Mouse (Mus musculus) thymus, adult 2 months (tissue): ENCODE data around the gene Ccr7. TPM values are rescaled to one million over a fixed set of nuclear protein-coding genes. Genes with fewer than 3 reads are reported as not detected.

ENCODE experiments used
- DNase-seq: peaks from one replicate; pipeline ENCODE4 v3.0.0; 2021
- H3K27ac ChIP-seq: fragments of 200-500 bp; 2 replicates; pipeline ENCODE4 v1.5.1; 2012; ENCODE audit warnings: low read length, control low read depth; ENCODE audit not compliant: control insufficient read depth, insufficient read depth
- H3K27me3 ChIP-seq: fragments of 200-500 bp; 2 replicates; pipeline ENCODE4 v1.6.1; 2012; ENCODE audit warnings: mild to moderate bottlenecking, low read length, moderate library complexity, mixed read lengths; ENCODE audit not compliant: control insufficient read depth, insufficient read depth
- H3K36me3 ChIP-seq: fragments of 200-500 bp; 2 replicates; pipeline ENCODE4 v1.6.1; 2012; ENCODE audit warnings: mild to moderate bottlenecking, low read length, moderate library complexity; ENCODE audit not compliant: control insufficient read depth, insufficient read depth
- H3K4me1 ChIP-seq: fragments of 200-500 bp; replicated peaks from 2 replicates; pipeline ENCODE4 v1.6.1; 2012; ENCODE audit warnings: low read length; ENCODE audit not compliant: control insufficient read depth, insufficient read depth
- H3K4me3 ChIP-seq: fragments of 200-500 bp; 2 replicates; pipeline ENCODE4 v1.5.1; 2012; ENCODE audit warnings: mild to moderate bottlenecking, low read length, control low read depth, moderate library complexity; ENCODE audit not compliant: control insufficient read depth, insufficient read depth
- CTCF ChIP-seq: fragments of 200-500 bp; IDR thresholded peaks from 2 replicates; pipeline ENCODE4 v1.5.1; 2012; ENCODE audit warnings: mild to moderate bottlenecking, control low read depth, low read length, moderate library complexity, borderline replicate concordance; ENCODE audit not compliant: control insufficient read depth, poor library complexity, insufficient read depth; ENCODE audit errors: extremely low read depth
- POLR2A ChIP-seq: fragments of 200-500 bp; IDR thresholded peaks from 2 replicates; pipeline ENCODE4 v1.6.1; 2012; ENCODE audit warnings: mild to moderate bottlenecking, low read length, control low read depth, moderate library complexity; ENCODE audit not compliant: control insufficient read depth, poor library complexity, insufficient read depth; ENCODE audit errors: extremely low read depth
- WGBS: fragments of 180-500 bp; shearing (Covaris S2); methylation state at CpG from one replicate; pipeline ENCODE4 v1.1.7; 2018; 5-methylcytosine and 5-hydroxymethylcytosine counted together
- polyA plus RNA-seq: library from polyadenylated mRNA; depleted of rRNA; stranded (reverse); fragments of >200 nt; gene quantifications from 2 replicates; pipeline ENCODE4 v1.2.3, GENCODE M21; 2012

Gene Ccr7
- polyA plus RNA-seq, 1 experiment: 240 TPM

DNA sequence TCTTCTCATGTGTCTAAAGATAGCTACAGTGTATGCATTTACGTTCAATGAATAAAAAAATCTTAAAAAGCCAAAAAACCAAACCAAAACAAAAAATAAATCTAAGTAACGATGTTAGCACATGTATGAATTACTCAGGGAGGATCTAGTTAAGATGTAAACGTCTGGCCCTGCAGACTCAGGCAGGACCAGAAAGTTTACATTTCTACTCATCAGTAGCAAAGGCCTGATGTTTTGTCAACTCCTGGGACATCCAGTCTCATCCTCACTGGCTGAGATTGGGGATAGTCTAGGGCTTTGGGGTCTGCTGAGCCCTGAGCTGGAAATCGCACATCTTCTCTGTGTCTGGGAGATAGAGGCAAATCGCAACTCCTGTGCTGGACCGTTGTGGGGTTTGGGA is 8.3 kb downstream of the Ccr7 start:
- Histone ChIP-seq H3K4me3 (no peak overlapping the region), H3K36me3 (0 out of 2 replicates have a peak, but pooled peaks cover 4% of the 10 kb centered on the region), H3K27me3 (no peaks in the 10 kb centered on the region), H3K27ac (peak overlapping the region; percentile 31; the same call in 1 of the 2 replicates), H3K4me1 (peaks cover 84% of the 10 kb centered on the region)
- TF ChIP-seq POLR2A (no peak), CTCF (no peak)
- WGBS: 67% methylated on average over 6 of the region's 6 CpGs
- no peak for DNase-seq

- Histone ChIP-seq H3K4me3 (no peak overlapping the region), H3K27ac (no peak overlapping the region; the same call in 1 of the 2 replicates), H3K4me1 (peaks cover 86% of the 10 kb centered on the region), H3K27me3 (no peaks in the 10 kb centered on the region), H3K36me3 (0 out of 2 replicates have a peak, but pooled peaks cover 4% of the 10 kb centered on the region)
- TF ChIP-seq POLR2A (no peak), CTCF (no peak)
- no peak for DNase-seq
- 91% methylated on average over 16 of the region's 16 CpGs for WGBS
Observed at GRCm38 (mm10) chr11:99145765-99146164, 9.1 kb downstream of the Ccr7 start.

DNA sequence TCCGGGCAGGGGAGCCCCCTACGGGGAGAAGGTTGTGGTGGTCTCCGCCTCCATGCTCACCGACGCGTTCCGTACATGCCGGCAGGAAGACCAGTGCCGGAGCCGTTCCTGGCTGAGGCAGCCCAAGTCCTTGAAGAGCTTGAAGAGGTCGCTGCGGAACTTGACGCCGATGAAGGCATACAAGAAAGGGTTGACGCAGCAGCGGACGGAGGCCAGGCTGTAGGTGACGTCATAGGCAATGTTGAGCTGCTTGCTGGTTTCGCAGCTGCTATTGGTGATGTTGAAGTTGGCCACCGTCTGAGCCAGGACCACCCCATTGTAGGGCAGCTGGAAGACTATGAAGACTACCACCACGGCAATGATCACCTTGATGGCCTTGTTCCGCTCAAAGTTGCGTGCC is 9.9 kb downstream of the Ccr7 start:
- Histone ChIP-seq H3K4me3 (no peak overlapping the region), H3K27me3 (no peaks in the 10 kb centered on the region)

DNA sequence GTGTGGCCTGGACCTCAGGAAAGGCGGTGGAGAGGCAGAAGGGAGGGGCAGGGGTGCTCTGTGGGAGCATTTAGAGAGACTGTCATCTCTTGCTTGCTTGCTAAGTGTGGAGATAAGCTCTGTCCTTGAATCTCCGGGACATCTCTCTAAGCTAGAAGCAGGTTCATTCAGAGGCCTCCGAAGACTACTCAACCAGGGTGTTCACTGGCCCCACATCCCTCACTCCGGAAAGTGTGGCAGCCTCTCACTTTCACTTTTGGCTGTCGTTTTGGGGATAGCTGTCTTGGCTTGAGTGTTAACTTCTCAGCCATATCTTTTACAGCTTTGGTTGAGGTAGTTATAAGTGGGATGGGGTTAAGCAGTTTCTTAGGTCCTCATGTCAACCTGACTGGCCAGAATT is 10.4 kb downstream of the Ccr7 start:
- peak overlapping the region; percentile 65 for H3K27ac ChIP-seq

More for the DNA sequence above, 9.9 kb downstream of the Ccr7 start:
- DNase-seq: no peak
- Histone ChIP-seq H3K4me1 (peaks cover 79% of the 10 kb centered on the region), H3K36me3 (0 out of 2 replicates have a peak, but pooled peaks cover 4% of the 10 kb centered on the region), H3K27ac (peak overlapping the region; percentile 65)
- TF ChIP-seq POLR2A: no peak
- no peak for TF ChIP-seq CTCF
- 91% methylated on average over 23 of the region's 23 CpGs for WGBS

DNA sequence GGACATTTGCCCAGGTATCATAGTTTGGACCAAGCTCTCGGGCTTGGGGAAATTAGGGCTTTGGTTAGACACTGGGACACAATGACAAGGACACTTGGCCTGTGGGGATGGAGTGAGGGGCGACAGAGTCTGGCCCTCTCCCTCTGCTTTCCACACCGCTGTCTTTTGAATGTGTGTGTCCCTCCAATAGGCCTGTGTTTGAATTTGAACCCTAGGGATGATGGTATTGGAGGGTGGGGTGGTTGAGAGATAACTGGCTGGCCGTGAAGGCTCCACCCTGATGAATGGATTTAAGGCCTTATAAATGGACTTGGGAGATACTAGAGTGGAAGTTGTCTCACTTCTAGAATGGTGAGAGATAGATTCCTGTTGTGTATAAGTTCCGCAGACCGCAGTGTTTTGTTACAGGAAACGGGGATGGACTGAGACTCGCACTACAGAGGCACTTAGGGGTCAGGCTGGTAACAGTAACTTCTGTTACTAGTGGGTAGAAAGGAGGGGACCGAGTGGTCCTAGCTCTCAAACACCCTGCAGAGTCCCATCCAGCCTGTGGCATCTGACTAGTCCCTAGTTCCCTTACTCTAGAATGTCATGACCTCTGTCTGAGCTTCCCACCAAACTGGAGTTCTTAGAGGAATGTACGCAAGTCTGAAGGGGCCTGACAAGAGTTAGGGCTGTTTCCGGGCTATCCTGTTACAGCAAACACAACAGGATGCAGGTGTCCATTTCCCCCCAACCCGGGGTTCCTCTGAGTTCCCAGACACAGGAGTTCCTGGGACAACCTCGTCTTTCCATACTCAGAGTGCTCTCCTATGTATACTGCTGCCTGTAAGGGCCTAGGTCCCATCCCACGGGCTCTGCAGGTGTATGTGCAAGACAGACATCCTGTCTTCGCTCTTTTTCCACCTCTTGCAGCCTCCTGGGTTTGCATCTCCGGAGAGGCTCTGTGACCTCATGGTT is 11.5 kb downstream of the Ccr7 start:
- Histone ChIP-seq H3K4me3 (no peak overlapping the region), H3K36me3 (0 out of 2 replicates have a peak, but pooled peaks cover 4% of the 10 kb centered on the region), H3K27me3 (no peaks in the 10 kb centered on the region), H3K27ac (peak overlapping the region; percentile 65), H3K4me1 (peaks cover 71% of the 10 kb centered on the region)
- TF ChIP-seq POLR2A (no peak), CTCF (no peak)
- peak; percentile 54 for DNase-seq
- 32% methylated on average over 16 of the region's 16 CpGs for WGBS

More for the DNA sequence above, 10.4 kb downstream of the Ccr7 start:
- 8% methylated on average over 5 of the region's 5 CpGs for WGBS
- H3K4me1 ChIP-seq: peaks cover 79% of the 10 kb centered on the region
- 0 out of 2 replicates have a peak, but pooled peaks cover 4% of the 10 kb centered on the region for H3K36me3 ChIP-seq
- no peak overlapping the region for H3K4me3 ChIP-seq
- peak; percentile 39 for DNase-seq
- no peaks in the 10 kb centered on the region for H3K27me3 ChIP-seq
- no peak for TF ChIP-seq CTCF
- no peak for TF ChIP-seq POLR2A

- 0 out of 2 replicates have a peak, but pooled peaks cover 4% of the 10 kb centered on the region for H3K36me3 ChIP-seq
- peaks cover 66% of the 10 kb centered on the region for H3K4me1 ChIP-seq
- peak overlapping the region; percentile 65; the same call in 1 of the 2 replicates for H3K27ac ChIP-seq
- H3K27me3 ChIP-seq: no peaks in the 10 kb centered on the region
- 24% methylated on average over 18 of the region's 18 CpGs for WGBS
- no peak for DNase-seq
- TF ChIP-seq CTCF: no peak
- no peak for TF ChIP-seq POLR2A
- no peak overlapping the region for H3K4me3 ChIP-seq
Observed at GRCm38 (mm10) chr11:99142493-99143095, 12.3 kb downstream of the Ccr7 start.
